Mouse (Mus musculus) adrenal gland, adult 2 months (tissue): ENCODE data around the gene Shb. TPM values are rescaled to one million over a fixed set of nuclear protein-coding genes. Genes with fewer than 3 reads are reported as not detected.

ENCODE experiments used
- DNase-seq: peaks from one replicate; pipeline ENCODE4 v3.0.0; 2021
- polyA plus RNA-seq: library from polyadenylated mRNA; depleted of rRNA; stranded (reverse); fragments of >200 nt; gene quantifications from 2 replicates; pipeline ENCODE4 v1.2.3, GENCODE M21; 2012
- total RNA-seq, 2 experiments: library from RNA; stranded (reverse); gene quantifications; 2 replicates each; pipeline ENCODE4 v1.2.3; 2021

Gene Shb
- total and polyA plus RNA-seq, 3 experiments, result 48.7 to 154 (median 106) TPM

DNA sequence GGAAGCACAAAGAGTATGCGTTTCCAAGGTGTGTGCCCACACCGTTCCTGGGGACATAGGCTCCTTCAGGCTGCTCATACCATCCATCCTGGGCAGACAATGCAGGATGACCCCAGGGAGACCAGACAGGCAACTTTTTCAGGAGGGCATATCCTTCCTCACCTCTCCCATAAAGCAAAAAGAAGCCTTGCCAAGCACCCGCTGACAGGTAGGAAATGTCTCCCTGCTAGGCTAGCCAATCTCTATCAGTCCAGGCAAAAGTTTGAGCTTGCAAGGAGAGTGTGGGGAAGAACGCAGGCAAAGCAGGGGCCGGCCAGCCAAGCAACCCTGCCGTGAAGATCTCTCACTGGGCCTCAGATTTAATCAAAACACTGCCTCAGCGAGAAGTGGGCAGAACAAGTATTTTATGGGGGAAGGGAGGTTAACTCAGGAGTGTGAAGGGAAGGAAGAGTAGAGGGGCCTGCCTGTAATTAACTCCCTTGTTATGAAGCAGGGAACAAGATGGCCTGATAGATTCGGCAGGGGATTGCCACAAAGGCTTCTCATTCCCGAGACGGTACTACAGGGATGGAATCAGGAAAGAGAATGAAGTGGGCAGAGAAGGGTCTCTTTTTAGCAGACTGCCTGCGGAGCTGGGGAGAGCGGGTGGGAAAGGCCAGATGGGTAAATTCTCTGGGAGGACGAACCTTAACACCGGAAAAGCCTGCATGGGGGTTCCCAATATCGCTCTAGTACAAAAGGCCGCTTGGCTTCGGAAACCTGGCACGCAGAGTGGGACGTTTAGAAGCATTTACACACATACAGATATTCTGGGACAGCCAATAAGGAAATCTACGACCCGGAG, 3.7 kb downstream of the Shb start:
- DNase-seq, result peak; percentile 60

GRCm38 (mm10) chr4:45527562-45528354, 4.5 kb downstream of the Shb start:
- DNase-seq, result peak; percentile 21

GRCm38 (mm10) chr4:45526846-45527561, 5.3 kb downstream of the Shb start:
- DNase-seq, result no peak

GRCm38 (mm10) chr4:45526175-45526574, 6.1 kb downstream of the Shb start:
- no peak for DNase-seq

- DNase-seq, result no peak
Observed at GRCm38 (mm10) chr4:45525541-45525940, 6.7 kb downstream of the Shb start.

- DNase-seq, result no peak
Observed at GRCm38 (mm10) chr4:45524602-45525001, 7.7 kb downstream of the Shb start.

DNA sequence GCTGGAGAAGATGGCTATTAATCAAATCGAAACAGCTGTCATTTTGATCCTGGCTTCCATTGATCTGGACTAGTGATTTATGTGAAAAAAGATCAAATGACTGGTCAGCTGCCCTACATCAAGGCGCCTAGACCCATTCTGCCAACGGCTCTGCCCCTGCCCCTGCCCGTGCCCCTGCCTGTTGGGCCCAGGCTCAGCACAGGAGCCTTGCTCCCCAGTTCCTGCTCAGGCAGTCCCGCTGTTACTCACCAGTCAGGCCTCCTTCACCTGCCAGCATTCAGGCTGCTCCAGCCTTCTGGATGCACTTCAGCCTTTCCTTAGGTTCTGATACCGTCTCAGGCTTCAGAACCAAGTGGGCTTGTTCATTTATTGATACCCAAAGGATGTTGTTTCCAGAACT, 8.9 kb downstream of the Shb start:
- DNase-seq, result peak; percentile 49

DNA sequence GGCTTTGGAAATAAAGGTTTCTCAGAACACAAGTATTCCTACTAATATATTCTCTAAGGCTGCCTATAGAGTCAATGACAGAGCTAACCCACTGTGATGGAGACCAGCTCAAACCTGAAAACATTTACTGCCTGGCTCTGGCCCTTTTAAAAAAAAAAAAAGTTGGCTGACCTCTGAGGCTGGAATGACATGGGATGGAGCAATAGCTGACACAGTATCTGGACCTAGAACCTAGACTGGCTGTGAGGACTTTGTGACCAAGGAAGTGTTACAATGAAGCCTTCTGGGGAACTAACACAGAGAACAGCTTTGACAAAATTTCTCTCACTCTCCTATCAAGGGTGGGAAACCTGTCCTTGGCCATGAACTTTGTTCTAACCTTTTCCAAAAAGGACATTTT, 9.3 kb downstream of the Shb start:
- DNase-seq, result peak; percentile 66

DNA sequence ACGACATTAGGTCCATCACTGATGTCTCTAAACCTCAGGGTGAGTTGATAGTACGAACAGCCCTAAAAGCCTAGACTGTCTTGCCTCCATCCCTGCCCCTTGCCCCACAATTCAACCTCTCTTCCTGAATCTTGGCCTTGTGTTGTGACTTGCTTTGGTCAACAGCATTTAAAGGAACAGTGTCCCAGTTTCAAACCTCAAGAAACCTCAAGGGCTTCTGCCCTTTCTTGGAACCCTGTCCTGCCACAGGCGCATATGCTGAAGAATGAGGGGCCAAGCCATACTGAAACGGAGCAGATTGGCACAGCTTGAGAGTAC, 9.7 kb downstream of the Shb start:
- peak; percentile 16 for DNase-seq

DNA sequence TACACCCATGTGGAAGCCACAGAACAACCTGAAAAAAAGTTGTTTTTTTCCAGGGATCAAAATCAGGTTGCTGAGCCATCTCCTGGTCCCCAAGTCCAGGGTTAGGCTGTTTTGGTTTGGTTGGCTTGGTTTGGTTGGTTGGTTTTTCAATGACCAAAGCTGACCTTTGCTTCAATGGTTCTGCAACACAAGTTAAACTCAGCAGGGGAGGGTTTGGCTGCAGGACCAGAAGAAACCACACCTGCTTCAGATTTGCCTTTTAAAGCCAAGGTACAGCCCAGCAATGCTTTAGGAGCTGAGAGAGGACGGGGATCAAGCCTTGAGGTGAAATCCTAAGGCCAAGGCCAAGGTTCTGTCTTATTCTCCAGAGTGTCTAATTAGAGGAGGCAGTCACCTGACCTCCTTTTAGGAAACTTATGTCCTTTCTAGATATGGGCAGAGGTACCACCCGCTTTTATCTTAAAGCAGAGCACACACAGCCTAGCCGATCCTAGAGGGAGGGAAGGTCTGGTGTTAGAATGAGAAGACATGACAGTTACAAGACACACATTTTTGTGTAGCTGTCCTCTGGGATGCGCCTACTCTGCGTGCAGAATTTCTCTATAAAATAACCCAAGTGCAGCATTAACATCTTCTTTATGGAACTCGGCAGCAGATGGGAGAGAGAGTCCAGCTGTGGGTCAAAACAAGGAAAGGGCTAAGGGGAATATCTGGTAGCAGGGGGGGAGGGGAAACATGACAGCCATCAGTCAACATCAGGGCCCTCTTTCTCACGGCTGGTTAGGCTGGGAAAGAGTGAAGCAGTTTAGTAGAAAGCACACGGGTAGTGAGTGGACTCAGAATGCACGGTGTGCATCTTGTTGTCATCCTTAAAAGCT, 10.3 kb downstream of the Shb start:
- peak; percentile 30 for DNase-seq

- peak; percentile 48 for DNase-seq
Observed at GRCm38 (mm10) chr4:45520375-45520774, 11.9 kb downstream of the Shb start.

DNA sequence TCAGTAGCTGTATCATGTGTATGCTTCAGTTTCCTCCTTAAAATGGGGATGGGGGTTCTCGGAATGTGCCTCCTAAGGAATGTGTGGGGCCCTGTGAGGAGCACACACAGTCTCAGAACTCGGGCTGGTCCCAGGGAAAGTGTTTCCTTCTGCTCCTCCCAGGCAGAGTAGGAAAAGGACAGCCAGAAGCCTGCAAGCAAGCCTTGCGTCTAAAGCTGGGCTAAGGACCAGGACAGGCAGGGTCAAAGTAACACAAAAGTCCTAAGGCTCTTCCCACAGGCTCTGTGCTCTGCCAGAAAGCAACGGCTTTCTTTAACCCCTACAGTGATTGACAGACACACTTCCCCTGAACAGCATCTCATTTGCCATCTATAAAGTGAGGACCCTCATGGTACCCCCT, 14.9 kb downstream of the Shb start:
- peak; percentile 40 for DNase-seq

DNA sequence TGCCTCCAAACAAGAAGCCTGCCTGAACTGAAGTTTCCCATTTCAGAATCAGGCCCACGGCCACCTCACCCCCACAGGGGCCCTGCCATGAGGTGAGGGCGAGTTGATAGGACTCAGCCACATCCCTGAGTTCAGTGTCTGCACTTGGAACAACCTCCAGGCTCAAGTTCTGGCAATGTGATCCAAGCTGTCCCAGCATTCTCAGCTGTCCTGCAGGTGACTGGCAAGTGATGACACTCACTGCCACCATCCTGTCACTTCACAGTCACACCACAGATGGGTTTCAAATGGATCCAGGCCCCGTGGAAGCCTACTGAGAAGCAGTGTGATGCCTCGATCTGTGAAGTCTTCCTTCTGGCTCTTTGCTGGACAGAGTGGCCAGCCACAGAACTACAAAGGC, 16.4 kb downstream of the Shb start:
- DNase-seq, result no peak

DNA sequence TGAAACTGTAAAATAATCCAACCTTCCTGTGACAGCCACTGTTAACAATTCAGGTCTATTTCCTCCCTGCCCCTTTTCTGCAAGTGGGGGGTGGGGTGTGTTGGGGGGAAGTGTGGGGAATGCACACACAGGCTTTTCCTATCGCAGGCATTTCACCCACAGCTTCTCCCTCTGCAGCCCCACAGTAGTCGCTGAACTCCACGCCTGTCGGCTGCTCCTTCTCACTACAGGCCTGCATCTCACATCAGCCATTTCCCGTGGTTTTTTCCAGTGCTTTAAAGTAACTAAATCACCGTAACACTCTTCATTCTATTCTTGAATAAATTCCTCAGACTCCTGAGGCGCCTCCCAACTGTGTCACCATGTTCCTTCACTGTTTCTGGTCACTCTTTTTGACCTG, 17.9 kb downstream of the Shb start:
- peak; percentile 29 for DNase-seq

DNA sequence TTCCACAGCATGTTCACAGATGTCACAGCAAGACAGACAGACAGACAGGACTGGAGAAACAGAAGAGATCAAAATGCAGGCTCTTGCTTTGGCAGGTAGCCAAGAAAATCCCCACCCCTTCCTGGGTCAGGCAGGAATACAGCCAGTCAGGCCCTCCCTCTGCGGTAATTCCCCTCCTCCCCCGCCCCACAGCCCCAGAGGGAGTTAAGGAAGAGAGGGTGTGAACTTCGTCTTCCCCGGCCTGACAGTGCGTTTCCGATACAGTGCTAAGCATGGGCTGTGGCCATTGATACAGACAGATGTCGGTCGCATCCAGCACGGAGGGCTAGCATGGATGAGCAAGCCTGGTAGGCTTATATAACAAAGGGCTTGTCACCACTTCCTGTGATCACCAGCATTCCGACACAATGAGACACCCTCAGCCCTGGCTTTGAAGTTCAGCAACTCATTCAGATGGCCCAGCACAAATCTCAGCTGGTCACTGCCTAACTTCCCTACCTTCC, 18.4 kb downstream of the Shb start:
- DNase-seq, result peak; percentile 85

DNA sequence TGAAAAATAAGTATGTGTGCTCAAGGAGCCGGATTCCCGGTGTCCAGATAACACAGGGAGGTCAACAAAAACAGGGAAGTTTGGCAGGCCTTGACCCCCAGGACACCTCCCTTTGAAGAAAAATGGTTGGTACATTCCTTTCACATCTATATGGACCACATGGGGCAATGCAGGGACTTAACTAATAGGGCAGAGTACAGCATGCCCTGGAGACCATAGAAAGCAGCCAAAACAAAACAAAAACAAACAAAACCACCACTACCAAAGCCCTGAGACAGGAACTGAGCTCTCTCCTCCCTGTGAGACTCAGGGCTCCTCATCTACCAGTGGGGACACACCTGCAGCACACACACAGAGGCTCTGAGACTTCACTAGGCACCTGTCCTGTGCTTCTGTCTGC, 18.9 kb downstream of the Shb start:
- DNase-seq, result no peak

DNA sequence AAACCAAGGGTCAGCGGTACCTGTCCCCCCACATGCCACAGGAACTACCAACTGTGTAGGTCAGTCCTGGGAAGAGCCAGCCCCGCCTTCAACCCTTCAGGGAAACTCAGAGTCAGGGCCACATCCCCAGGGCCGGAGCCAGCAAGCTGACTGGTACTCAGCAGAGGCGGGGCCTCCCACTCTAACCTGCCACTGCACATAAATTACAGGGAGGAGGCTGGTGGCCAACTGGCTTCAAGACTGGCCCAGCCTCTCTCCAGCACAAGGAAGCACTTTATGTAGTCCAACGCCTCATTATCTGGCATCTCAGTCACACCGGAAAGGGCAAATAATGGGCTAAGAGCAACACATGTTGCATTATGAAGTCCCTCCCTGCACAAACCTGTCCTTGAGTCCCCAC, 22.1 kb downstream of the Shb start:
- peak; percentile 94 for DNase-seq

GRCm38 (mm10) chr4:45509416-45509815, 22.9 kb downstream of the Shb start:
- DNase-seq, result no peak

DNA sequence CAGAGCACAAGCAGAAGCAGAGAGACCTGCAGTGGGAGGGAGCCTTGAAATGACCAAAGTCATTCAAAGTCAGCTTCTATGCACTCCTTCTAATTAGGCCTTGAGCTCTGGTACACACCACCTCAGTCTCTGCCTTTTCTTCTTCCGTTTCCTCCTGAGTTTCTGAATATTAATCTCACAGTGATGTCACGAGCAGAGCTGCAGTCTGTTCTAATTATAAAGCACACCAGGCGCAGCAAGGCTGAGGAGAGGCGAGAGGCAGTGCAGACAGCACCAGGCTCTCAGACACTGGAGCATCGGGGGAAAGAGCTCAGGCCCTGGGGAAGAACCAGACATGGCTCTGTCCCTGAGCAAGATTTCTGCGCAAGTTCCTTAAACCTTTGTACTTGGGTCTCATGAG, 23.8 kb downstream of the Shb start:
- no peak for DNase-seq

DNA sequence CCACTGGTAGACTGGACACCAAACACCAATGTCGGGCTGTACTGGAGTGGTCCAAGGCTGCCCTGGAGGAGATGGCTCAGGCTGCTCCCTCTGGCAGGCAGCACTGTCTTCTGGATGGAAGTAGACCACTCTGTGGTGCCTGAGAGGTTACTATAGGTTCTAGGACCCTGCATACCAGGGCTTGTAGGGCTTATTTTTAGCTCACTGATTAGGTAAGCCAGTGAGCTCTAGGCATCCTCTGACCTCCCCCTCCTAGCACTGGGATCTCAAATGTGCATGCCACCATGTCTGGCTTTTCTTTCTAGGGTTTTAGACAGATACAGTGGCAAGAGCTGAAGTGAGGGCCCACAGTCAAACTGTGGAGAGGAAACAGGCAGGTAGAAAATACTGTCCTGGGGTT, 24.8 kb downstream of the Shb start:
- no peak for DNase-seq

- no peak for DNase-seq
Observed at GRCm38 (mm10) chr4:45507039-45507438, 25.2 kb downstream of the Shb start.

- peak; percentile 74 for DNase-seq
Observed at GRCm38 (mm10) chr4:45506613-45507012, 25.7 kb downstream of the Shb start.
